Mouse (Mus musculus): ENCODE results near the gene Cds2.

- no peak for TF ChIP-seq GATA1 (IDR thresholded peaks at IDR 0.05; ENCODE audit: borderline replicate concordance, low read length)
- TF ChIP-seq FLI1 (IDR thresholded peaks at IDR 0.05; ENCODE audit: low read length) = no peak
Observed at GRCm38 (mm10) chr2:132280518-132281120, 17.7 kb downstream of the Cds2 start.
